Mouse (Mus musculus): ENCODE data around the gene Ankrd54.
A peak's percentile ranks its signal among the peaks of the same experiment; 100 is the strongest.

Ankrd54 gene

DNA sequence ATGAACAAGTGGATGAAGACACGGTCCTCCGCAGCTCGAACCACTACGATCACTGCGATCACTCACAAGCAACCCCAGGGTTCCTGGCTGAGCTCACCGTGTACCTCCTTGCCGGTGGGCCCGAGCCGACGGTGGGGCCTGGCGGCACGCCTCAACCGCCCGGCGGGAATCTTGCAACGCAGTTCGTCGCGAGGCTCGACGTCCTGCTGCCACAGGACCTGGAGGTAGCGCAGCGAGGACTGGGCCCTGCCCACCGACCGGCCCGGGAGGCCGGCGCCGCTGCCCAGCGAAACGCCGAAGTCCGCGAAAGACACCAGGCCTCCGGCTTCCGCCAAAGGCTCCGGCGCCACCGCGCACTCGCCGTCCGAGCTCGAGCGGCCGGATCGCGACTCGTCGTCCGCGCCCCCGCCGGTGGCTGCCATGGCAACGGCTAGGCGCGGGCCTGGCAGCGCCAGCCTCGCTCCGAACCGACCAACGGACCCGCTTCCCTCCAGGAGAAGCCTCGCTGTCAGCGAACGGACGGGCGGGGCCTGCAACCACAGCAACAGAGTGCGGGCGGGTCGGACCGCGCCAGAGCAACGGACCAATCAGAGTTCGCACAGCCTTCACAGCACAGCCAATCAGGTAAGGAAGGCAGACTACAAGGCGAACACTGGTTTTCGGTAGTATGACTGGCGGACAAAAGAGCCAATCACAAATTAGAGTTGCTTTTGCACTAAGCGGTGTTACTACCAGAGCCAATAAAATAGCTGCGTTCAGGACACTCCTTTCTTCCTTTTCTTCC, at the start of gene Ankrd54:
Gene Ankrd54 (minus strand): TSS at position 518 of the 784 bp plus-strand sequence.
- peak; percentile 99 to 100 for DNase-seq (ENCODE audit: low spot score in 2 of 2)

DNA sequence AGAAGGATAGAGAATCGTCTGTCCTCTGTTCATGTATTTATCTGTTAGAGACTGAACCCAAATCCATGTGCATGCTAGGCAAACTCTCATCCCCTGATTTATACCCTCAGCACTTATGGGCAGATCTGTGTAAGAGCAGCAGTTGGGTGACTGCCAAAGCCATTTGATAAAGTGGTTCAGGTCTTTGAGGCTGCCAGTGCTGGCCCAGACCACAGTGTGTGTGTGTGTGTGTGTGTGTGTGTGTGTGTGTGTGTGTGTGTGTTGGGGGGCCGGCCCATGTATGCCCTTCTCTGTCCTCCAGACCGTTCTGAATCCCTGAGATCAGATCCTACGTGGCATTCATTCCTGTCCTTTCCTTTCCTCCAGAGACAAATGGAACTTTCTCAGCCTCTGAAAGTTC, 49.1 kb upstream of the Ankrd54 start:
- peak in 1 of 2 experiments; percentile 64 for DNase-seq (ENCODE audit: low spot score in 2 of 2)

DNA sequence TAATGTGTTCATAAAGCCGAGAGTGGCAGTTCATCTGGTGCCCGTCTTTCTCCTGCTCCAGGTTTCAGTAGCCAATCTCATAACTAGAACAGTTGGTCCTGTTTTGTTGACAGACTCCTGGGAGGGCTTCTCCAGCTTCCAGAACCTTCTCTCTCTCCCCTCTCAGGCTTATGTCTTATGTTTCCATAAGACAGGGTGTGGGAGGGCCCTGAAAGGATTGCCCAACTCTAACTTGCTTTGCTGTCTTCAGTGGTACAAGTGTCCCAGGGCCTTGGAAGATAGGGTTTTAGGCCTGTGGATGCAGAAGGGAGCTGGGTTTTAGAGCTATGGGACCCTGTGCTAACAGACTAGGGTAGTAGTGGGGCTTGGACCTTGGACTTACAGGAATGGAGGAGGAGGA, 47.8 kb upstream of the Ankrd54 start:
- DNase-seq (ENCODE audit: low spot score in 2 of 2) = no peak

DNA sequence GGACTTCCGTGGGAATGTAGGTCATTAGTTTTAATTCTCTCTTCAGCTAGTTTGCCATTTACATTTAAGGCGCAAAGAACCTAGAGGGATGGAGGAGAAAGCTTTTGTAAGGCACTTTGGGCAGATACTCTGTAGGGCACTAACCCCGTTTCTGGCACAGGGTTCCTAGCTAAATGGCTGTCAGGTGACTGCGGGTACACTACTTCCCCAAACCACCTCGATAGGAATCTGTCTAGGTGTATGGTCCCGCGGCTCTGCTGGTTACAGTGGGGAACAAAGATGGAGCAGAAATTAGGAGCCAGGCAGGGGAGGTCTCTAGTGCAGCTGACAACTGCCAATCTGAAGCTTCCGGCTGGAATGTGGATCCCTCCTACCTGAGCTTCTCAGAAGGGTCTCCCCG, 47.3 kb upstream of the Ankrd54 start:
- no peak for DNase-seq (ENCODE audit: low spot score in 2 of 2)

DNA sequence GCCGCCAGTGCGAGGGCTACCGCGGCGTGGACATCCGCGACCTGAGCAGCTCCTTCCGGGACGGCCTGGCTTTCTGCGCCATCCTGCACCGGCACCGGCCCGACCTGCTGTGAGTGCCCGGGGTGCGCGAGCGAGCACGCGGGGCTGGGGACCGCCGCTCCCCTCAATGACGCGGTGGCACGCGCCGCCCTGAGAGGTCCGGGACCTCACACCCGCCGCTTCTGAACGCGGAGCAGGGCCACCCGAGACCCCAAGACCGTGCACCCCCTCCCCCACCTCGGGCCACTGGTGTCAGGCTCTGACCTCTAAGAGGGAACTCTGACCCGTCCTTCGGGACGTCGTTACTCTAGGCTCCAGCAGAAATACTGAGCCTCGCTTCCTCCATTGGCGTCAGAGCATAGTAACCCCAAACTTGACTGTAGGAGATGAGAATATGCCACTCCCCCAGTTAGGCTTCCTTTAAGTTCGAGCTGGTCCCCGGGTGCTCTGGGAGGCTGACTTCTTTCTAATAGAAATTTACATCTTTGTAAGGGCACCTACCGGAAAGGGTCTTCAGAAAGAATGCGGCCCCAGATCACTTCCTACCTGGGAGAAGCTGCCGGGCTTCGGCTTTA, 46.7 kb upstream of the Ankrd54 start:
- no peak for DNase-seq (ENCODE audit: low spot score in 2 of 2)

DNA sequence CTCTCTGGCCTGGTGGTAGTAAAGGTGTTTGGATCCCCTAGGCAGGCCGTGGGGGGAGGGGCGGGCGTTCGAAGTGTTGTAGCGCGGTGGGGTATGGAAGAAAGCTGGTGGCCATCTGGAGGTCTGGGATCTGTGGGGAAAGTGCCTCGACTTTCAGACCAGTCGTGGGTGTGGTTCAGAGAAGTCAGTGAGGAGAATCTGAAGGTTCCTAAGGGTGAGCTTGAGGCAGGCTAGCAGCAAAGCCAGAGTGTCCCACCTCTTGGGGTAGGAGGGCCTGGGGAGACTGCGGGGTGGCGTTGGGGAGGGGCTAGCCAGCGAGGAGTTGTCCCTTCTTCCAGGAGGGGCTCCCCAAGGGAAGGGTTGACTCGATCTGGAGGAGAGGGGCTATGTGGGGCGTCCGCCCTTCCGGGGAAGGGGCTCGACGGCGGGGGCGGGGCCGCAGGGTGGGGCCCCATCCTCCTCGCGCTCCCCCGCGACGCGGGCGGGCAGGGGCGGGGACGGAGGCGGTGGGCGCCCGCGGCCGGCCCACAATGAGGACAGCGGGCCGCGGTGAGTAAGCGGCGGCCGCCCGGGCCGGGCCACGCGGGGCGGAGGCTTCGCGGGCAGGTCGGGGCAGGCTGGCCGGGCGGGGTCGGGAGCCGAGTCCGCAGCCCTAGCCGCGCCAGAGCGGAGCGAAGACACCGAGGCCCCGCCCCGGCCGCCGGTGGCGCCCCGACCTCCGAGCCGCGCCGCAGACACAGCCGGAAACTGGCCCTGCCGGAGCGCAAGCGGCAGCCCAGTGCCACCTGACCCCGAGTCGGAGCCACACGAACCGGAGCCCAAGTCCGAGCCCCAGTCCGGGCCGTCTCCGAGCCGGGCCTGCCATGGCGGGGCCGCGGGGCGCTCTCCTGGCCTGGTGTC, 46.0 kb upstream of the Ankrd54 start, which contains the start of gene Micall1:
Gene Micall1 (plus strand): TSS at position 478 of the 900 bp plus-strand sequence.
- DNase-seq (ENCODE audit: low spot score in 2 of 2) = peak; percentile 68 to 72

DNA sequence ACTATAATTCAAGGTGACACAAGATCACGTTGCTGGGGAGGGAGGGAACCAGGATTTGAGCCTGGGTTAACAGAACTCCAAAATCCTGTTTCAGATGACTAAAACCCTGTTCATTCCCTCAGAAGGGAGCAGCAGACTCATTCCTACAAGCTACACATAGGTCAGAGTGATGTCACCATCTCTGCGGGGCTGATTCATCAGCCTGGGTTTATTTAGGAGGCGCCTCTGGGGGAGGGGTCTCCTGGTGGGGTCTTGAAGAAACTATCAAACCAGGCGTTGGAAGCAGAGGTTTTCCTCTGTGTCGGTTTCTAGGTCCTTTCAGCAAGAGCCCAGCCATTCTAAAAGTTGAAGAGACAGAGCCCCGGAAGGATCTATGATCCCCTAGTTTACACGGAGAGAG, 45.3 kb upstream of the Ankrd54 start:
- DNase-seq (ENCODE audit: low spot score in 2 of 2) = no peak

DNA sequence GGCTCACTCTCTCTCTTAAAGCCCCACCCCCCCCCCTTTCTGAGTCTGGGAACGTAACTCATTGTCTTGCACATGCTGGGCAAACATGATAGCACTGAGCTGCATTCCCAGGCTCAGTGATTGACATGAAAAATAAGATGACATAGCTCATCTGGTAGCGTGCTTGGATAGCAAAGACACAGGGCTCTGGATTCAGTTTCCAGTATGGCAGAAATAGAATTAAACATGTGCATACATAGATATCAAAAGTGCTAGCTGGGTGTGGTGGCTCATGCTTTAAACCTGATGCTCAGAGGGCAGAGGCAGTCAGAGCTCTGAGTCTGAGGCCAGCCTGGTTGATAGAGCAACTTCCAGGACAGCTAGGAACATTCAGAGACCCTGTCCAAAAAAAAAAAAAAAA, 43.1 kb upstream of the Ankrd54 start:
- DNase-seq (ENCODE audit: low spot score in 2 of 2) = no peak

DNA sequence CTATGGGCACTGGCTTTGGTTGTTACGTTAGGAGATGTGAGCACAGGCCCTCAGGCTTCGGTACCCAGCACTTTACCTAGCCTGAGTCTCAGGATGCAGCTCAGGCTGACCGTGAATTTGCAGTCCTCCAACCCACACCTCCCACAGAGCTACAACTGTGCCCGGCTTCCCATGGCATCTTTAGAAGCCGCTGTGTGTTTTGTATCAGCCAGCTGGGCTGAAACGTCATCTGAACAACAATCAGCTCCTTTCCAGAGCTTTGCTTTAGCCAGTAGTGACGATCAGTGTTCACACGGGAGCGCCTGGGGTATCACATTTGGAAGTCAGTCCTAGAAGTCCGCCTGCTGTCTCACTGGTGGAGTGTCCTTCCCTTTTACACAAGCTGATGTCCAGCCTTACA, 40.6 kb upstream of the Ankrd54 start:
- DNase-seq (ENCODE audit: low spot score in 2 of 2) = no peak

DNA sequence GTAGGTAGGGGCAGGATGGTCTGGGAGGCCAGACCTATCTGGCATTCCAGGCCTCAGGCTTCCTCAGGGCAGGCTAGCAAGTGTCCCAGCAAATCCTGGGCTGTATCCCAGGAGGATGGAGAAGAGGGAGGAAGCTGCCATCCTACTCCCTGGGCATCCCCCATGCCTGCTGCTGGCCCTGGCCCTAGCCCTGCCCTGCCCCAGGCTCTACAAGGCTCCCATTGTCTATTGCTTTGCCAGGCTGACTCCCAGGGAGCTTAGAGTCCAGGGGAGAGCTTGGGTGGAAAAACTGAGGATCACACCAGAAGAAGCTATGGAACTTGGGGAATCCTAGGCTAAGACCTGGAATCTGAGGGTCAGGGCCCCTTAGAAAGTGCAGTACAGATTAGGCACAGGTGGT, 38.8 kb upstream of the Ankrd54 start:
- DNase-seq (ENCODE audit: low spot score in 2 of 2) = no peak

DNA sequence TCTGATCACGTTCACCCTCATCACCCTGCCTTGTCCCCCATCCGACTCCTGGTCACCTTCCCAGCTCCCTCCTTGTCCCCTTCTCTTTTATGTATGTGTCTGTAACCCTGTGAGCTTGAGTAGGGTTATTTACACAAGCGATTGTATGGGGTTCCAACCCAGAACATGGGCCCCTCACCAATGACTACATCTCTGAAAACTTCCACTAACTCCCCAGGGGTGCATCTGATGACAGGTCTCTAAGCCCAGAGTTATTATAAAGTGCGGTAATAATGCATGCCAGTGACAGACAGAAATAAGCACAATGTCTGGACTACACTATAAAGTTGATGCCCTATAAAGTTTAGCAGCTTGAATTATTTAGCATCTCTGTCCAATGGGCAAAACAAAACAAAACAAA, 37.7 kb upstream of the Ankrd54 start:
- no peak for DNase-seq (ENCODE audit: low spot score in 2 of 2)

DNA sequence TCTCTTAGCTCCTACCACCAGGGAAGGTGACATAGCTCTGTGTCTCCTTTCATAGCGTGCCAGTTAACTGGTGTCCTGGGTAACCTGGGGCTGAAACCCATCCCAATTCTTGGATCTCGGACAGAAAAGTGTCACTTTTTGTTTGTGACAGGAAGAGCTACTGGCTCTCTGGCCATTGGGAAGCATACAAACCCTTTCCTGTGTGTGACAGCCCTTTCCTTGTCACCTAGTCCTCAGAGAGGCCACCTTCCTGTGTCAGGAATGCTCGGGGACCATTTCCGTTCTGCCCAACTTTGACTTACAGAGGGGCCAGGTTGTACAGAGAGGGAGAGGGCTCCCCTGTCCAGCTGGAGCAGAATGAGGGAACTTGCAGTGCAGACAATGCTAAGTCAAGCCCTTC, 36.8 kb upstream of the Ankrd54 start:
- DNase-seq (ENCODE audit: low spot score in 2 of 2) = peak; percentile 35 to 51

DNA sequence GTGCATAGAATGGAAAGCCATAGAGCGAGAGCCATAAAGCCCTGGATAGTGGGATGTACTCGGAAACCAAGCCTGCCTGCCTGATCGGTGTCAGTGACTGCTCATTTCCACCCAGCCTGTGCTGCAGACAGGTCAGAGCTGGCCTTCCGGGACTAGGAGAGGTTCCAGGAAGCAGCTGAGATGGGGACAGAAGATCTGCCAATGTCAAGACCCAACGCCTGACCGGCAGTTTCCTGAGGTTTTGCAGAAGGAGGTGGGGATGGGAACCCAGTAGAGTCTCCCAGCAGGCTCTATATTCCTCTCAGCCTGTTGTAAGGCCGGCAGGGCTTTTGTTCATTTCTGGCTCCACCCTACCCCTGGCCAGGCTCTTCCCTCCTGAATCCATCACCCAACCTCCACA, 36.2 kb upstream of the Ankrd54 start:
- DNase-seq (ENCODE audit: low spot score in 2 of 2) = peak; percentile 54 to 70

DNA sequence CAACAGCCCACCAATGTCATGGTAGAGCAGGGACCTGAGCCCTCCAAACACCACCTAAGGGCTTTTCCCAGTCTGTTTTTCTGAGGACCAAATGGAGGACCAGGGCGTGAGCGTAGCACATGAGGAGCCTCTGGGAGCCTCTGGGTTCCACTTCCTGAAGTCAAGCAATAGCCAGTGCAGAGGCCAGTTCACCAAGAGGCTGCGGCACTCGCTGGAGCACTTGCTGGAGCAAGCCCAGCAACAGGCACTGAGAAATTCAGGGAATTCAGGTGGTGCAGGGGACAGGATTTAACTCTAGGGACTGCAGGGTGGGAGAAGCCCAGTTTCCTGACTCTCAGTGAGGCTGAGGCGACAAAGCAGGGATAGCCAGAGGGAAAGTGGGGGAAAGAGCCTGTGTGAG, 35.5 kb upstream of the Ankrd54 start:
- no peak for DNase-seq (ENCODE audit: low spot score in 2 of 2)

DNA sequence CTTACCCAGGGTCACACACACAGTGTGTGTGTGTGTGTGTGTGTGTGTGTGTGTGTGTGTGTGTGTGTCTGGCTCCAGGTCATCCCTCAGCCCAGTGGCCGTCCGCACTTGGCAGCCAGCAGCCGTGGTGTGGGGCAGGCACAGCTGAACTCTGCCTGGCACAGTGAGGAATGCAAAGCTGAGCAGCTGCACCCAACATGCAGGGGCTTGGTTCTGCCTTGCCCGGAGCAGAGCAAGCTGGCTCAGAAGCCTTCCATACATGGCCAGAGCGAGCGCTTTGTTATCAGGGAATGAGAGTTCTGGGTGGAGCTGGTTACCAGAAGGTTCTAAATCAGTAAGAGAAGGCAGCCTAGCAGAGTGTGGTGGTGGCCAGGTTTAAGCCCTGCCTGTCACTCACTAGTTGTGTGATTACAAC, 34.9 kb upstream of the Ankrd54 start:
- peak; percentile 78 to 81 for DNase-seq (ENCODE audit: low spot score in 2 of 2)

DNA sequence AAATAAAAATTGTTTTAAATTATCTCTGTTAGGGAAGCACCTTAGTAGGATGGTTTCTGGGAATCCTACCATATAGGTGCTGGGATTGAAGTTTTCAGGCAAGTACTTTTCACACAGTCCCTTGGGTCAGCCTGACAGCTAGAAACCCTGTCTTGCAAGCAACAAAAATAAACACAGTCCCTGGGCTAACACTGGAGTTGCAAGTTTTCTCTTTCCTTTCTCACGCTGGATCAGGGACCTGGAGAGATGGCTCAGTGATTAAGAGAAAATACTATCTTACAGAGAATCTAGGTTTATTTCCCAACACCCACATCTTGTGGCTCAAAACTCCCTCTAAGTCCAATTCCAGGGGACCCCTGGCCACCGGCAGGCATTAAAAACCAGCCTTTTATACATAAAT, 34.4 kb upstream of the Ankrd54 start:
- no peak for DNase-seq (ENCODE audit: low spot score in 2 of 2)

DNA sequence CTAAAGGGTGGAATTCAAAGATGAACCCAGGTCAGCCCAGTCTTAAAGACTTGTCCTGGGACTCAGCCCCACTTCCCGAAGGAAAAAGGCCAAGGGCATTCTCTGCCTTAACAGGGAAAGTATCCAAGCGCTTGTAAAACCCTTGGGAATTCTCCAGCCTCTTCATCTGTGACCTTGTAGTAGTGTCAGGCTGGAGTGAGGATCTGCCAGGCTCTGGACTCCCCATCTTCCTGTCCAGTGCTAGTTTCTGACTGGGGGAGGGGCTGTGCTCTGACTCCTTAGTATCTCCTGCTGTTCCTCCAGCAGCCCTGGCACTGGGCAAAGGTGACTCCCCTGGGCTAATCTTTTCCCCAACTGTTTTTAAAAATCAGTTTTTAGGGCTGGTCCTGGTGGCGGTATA, 33.9 kb upstream of the Ankrd54 start:
- no peak for DNase-seq (ENCODE audit: low spot score in 2 of 2)

DNA sequence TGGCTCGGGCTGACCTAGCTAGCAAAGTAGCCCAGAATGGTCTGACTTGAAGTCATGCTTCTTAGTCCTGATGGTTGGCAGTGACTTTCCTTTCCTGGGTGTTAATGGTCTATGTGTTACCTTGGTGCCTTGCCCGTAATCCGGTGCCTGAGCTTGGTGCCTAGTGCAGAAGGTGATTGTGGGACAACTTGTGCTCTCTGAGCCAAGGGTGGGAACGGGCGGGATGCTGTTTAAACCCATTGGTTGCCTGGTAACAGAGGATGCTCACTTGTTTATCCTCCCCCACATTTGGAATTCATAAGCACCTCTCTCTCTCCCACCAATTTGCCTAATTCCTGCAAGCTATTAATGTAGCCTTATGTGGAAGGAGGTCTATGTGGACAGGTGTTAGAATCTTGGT, 32.8 kb upstream of the Ankrd54 start:
- no peak for DNase-seq (ENCODE audit: low spot score in 2 of 2)

DNA sequence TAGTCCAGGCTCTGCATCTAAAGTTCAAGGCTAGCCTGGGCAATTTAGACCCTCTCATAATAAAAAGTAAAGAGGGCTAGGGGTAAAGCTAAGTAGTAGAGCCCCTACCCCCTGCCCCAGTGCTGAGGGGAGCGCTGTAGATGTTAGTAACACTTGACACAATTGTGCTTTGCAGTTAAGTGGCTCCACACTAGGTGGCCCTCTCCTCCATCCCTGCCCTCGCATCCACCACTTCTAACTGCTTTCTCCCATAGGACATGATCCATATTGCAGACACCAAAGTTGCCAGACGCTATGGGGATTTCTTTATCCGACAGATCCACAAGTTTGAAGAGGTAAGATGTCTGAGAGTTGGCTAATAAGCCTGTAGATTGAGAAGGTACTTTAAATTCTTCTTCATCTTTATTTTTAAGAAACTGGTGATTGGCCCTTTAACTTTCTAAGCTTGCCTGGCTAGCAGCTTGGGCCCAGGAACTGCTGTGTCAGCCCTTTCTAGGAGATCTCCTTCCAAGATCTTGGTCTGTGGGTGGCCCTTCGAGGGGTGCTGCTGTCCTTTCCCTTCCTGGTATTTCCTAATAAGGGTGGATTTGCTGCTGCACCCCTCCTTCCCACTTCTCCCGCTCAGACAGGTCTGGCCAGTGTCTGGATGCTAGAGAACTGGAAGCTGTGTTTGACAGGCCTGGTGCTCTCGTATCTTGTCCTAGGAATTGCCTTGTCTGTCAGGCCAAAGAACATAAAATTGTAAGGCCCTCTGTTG, 30.6 kb upstream of the Ankrd54 start:
- no peak for DNase-seq (ENCODE audit: low spot score in 2 of 2)

DNA sequence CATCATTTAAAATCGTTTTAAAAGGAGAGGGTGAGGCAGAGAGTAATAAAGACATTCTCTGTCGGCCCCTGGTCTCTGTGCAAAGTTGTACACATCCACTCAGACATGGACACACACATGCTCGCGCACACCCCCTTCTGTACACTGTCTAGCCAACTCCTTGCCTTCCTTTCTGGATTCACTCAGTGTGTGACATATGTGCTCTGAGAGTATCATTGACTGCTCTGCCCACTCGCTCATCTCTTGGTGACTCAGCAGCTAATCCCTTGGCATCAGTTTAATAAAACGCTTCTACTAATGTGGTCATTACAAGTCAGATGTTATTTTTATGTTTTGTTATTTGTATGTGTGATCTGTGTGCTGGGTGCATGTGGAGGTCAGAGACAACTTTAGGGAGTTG, 29.6 kb upstream of the Ankrd54 start:
- no peak for DNase-seq (ENCODE audit: low spot score in 2 of 2)

DNA sequence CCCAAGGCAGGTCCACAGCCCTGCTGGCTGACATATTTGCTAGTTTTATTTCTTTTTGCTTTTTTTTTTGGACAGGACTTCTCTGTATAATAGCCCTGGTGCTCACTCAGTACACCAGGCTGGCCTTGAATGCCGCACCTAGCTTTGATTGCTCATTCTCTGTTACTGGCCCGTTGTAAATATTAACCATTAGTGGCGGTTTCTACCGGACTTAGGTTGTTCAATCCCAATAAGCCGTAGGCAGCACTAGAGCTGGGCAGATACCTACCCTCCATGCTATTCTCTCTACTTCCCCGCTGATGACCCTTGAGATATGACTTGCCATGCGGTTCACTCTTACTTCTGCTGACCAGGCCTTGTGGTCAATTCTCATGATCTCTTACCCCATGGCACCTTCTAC, 16.9 kb upstream of the Ankrd54 start:
- DNase-seq (ENCODE audit: low spot score in 2 of 2) = no peak

Measured in heart, adult 9 months (tissue).